Mouse (Mus musculus): ENCODE results near the gene 1700001K19Rik. TPM values are rescaled to one million over a fixed set of nuclear protein-coding genes. Genes with fewer than 3 reads are reported as not detected.
"Not testable (repeated sequence)": the region's sequence is repeated elsewhere in the genome, so short reads cannot be mapped to it uniquely, and the experiment has no call there.

Gene 1700001K19Rik
- not detected in 2 replicates for polyA plus RNA-seq (2012; rRNA removed)

DNA sequence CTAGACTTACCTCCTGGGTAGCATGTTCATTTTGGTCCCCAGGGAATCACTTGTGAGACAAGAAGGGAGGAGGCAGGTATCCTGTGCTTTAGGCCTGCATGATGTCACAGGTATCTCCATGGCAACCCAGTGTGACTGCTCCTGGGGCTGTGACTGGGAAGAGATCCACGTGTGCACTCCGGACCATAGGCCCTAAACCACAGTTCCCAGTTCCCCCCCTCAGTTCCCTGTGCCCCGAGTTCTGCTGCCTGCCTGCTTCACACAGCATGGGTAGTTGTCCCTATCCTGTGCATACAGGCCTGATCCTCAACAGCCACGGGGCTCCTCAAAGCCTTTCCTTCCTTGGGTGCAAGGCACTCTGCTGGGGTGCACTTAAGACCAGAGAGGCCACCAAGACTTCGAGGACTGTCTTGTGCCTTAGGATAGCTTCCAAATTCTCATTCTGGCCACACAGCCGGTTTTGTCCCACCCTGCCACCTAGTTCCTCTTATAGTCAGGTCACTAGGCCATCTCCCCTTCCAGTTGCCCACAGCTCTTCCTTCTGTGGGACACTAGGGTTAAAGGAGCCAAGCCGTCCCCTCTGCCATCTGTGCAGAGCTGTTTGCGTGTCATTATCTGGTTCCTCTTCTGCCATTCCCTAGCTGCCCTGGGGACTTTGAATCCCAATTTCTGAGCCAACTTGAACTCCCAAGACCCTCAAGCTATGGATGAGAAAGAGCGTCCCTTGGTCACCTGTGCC is at the start of gene 1700001K19Rik:
Gene 1700001K19Rik, minus strand, starts transcription at position 59 of the 739 bp plus-strand sequence.
- 73% methylated on average over 9 of the region's 9 CpGs for WGBS
- DNase-seq (ENCODE audit: low read depth, low spot score): no peak

DNA sequence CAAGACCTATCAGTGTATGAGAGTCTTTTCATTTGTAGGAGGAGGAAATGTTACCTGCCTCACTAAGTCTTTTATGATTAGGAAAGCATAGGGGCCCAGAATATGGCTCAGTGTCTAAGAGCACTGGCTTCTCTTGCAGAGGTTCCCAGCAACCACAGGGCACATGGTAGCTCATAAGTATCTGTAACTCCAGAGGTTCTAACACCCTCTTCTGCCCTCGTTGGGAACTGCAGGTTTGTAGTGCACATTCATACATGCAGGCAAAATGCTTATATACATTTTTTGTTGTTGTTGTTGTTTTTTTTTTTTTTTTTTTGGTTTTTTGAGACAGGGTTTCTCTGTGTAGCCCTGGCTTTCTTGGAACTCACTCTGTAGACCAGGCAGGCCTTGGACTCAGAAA is 44.0 kb upstream of the 1700001K19Rik start:
- 39% methylated on average over 1 of the region's 1 CpGs for WGBS

GRCm38 (mm10) chr12:110725489-110725888 is 43.1 kb upstream of the 1700001K19Rik start:
- 44% methylated on average over 5 of the region's 5 CpGs for WGBS
- DNase-seq (ENCODE audit: low read depth, low spot score): no peak

More for the DNA sequence above, 44.0 kb upstream of the 1700001K19Rik start:
- DNase-seq (ENCODE audit: low read depth, low spot score): no peak

DNA sequence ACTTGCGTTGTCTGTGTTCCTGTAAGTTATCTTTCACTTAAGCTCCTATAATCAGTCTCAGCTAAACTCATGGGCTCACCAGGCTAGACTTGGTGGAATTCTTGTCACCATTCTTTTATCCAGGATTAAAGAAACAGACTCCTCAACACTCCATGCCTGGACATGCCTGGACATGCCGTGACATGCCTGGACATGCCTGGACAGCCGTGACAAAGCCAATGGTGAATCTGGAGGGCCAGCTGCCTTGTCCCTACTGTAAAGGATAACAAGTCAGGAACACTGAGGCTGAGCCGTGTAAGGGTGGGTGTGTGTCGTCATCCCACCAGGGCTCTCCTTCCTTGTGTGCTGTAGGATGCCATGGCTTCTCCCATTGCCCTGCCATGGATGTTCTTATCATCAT is 42.6 kb upstream of the 1700001K19Rik start:
- WGBS: 92% methylated on average over 5 of the region's 5 CpGs
- no peak for DNase-seq (ENCODE audit: low read depth, low spot score)

DNA sequence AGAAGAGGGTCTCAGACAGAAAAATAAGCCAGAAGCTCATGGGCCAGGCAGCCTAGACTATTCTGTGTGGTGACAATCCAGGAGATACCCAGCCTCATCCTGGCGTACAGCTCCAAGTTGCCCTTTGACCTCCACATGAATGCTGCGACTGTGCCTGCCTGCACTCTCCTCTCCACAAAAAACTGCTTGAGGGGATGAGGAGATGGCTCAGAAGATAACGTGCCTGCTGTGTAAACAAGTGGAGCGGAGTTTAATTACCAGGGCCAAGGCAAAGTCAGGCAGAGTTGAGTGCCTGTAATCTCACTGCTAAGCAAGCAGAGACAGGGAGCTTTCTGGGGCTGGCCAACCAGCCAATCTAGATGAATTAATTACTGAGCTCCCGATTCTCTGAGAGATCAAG is 33.6 kb upstream of the 1700001K19Rik start:
- DNase-seq (ENCODE audit: low read depth, low spot score): no peak
- WGBS: 13% methylated on average over 5 of the region's 5 CpGs

DNA sequence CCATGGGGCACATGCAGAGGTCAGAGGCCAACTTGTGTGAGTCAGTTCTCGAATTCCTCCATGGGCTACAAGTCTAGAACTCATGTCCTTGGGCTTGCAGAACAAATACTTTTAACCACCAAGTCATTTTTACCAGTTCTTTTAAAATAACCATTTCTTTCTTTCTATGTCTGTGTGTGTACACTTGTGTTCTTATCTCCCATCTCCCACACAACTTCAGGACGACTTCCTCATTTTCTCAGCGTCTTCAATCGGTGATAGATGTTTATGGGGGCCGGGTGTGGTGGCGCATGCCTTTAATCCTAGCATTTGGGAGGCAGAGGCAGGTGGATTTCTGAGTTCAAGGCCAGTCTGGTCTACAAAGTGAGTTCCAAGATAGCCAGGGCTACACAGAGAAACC is 31.8 kb upstream of the 1700001K19Rik start:
- no peak for DNase-seq (ENCODE audit: low read depth, low spot score)
- 75% methylated on average over 6 of the region's 6 CpGs for WGBS

DNA sequence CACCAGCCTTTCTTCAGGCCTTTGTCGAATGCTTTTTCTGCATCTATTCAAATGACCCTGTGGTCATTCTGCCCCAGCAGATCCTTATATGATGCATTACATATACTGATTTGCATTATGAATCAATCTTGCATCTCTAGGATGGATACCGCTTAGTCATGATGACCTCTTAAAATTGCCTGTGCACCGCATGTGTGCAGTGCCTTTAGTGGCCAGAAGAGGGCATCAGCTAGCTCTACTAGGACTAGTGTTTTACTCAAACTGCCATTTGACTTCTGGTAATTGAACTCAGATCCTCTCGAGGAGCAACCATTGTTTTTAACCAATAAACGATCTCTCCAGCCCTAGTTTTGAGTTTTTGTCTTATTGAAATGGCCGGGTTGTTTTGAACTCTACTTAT is 31.4 kb upstream of the 1700001K19Rik start:
- WGBS: 97% methylated on average over 6 of the region's 6 CpGs
- no peak for DNase-seq (ENCODE audit: low read depth, low spot score)

- WGBS: 44% methylated on average over 5 of the region's 5 CpGs
- no peak for DNase-seq (ENCODE audit: low read depth, low spot score)
These were observed 28.9 kb upstream of the 1700001K19Rik start for GRCm38 (mm10) chr12:110711270-110711669.

- 92% methylated on average over 7 of the region's 7 CpGs for WGBS
- DNase-seq (ENCODE audit: low read depth, low spot score): no peak
These were observed 25.0 kb upstream of the 1700001K19Rik start for GRCm38 (mm10) chr12:110707451-110707850.

DNA sequence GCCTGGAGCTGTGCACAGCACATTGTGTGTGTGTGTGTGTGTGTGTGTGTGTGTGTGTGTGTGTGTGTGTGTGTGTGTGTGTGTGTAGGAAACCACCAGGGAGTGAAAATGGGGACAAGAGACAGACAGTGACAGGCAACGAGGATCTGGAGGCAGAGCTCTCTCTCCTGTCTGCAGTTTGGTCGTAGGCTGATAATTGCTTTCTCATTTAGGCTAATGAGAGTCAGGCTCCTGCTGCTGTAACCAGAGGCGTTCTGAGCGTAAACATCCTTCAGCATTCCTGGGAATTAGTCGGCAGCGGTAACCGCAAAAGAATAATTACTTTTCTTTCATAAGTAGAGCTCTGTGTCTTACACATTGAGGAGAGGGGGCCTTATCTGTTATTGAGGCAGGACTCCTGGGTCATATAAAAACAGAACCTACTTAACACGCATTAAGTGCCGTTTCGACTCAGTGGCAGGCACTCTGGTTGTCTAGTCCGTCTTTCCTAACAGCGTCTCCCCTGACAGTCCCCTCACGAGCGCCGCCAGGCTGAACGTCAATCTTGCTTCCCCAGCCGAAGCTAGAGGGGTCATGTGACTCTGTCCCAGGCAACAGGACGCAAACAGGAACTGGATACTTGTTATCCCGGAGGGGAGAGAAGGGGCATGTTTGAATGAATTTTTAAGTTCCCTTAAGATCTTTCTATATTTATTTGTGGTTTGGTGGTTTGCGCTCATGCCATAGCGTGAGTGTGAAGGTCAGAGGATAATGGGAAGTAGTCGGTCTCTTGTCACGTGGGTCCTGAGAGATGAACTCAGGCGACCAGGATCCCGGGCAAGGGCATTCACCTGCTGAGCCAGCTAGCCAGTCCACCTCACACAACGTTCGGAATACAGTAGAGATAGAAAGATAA is 24.2 kb upstream of the 1700001K19Rik start:
- WGBS: 3% methylated on average over 27 of the region's 27 CpGs
- no peak for DNase-seq (ENCODE audit: low read depth, low spot score)

- DNase-seq (ENCODE audit: low read depth, low spot score): not testable (repeated sequence)
- 84% methylated on average over 4 of the region's 4 CpGs for WGBS
These were observed 23.0 kb upstream of the 1700001K19Rik start for GRCm38 (mm10) chr12:110705419-110705818.

- WGBS: 76% methylated on average over 7 of the region's 7 CpGs
These were observed 21.3 kb upstream of the 1700001K19Rik start for GRCm38 (mm10) chr12:110703682-110704081.

GRCm38 (mm10) chr12:110703008-110703471 is 20.6 kb upstream of the 1700001K19Rik start:
- no peak for DNase-seq (ENCODE audit: low read depth, low spot score)
- WGBS: 21% methylated on average over 8 of the region's 8 CpGs

More at GRCm38 (mm10) chr12:110703682-110704081, 21.3 kb upstream of the 1700001K19Rik start:
- no peak for DNase-seq (ENCODE audit: low read depth, low spot score)

GRCm38 (mm10) chr12:110702556-110702955 is 20.1 kb upstream of the 1700001K19Rik start, which contains the start of gene Hsp90aa1:
Gene Hsp90aa1, minus strand, starts transcription at chr12:110702728.
- no peak for DNase-seq (ENCODE audit: low read depth, low spot score)
- WGBS: 41% methylated on average over 4 of the region's 4 CpGs

DNA sequence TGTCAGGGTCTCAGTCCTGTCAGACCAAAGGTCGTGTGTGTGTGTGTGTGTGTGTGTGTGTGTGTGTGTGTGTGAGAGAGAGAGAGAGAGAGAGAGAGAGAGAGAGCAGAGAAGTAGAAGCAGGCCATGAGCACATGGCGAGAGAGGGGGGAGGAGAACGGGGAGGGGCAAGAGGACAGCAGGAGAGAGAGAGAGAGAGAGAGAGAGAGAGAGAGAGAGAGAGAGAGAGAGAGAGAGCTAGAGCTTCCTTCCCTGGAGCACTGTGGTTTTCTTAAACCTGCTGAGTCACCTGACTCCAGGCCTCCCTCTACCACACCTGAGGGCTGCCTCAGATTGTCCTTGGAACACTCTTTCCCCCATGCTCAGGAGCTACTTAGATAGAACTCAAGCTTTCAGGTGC is 18.9 kb upstream of the 1700001K19Rik start:
- not testable (repeated sequence) for DNase-seq (ENCODE audit: low read depth, low spot score)
- WGBS: 38% methylated on average over 2 of the region's 3 CpGs

DNA sequence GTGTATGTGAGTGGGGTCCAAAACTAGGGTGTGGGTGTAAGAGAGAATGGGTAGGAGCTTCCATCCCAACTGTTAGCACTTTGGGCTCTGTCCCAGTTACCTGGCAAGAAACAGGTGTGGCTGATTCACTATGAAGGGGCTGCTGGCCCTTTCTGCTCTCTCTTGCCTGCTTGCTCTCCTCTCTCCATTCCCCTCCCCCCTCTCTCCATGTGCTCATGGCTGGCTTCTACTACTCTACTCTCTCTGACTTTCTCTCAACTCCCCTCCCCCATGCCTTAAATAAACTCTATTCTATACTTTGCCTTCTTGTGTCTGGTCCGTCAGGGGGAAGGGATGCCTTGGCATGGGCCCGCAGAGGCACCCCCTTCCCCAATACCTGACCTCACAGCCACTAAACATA is 18.3 kb upstream of the 1700001K19Rik start:
- DNase-seq (ENCODE audit: low read depth, low spot score): no peak
- 76% methylated on average over 2 of the region's 2 CpGs for WGBS

- WGBS: 33% methylated on average over 2 of the region's 2 CpGs
- no peak for DNase-seq (ENCODE audit: low read depth, low spot score)
These were observed 16.7 kb upstream of the 1700001K19Rik start for GRCm38 (mm10) chr12:110699171-110699547.

GRCm38 (mm10) chr12:110698523-110699170 is 16.2 kb upstream of the 1700001K19Rik start:
- WGBS: 73% methylated on average over 15 of the region's 15 CpGs
- no peak for DNase-seq (ENCODE audit: low read depth, low spot score)

DNA sequence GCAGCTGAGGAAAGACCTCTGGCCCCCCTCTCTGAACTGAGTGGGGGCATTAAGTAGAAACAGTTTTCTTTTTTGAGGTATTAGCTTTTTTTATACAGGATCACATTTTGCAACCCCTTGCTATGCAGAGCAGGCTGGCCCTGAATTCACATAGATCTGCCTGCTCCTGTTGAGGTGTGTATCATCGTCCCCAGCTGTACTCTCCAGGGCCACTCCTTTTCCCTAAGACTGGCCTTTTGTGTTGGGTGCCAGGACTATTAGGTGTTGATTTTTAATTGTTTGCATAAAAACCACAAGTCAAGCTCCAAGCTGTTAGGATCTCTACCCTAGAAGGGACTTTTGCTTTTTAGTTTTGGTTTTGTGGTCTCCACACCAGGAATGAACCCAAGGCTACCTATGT is 15.7 kb upstream of the 1700001K19Rik start:
- no peak for DNase-seq (ENCODE audit: low read depth, low spot score)
- 53% methylated on average over 1 of the region's 1 CpGs for WGBS

DNA sequence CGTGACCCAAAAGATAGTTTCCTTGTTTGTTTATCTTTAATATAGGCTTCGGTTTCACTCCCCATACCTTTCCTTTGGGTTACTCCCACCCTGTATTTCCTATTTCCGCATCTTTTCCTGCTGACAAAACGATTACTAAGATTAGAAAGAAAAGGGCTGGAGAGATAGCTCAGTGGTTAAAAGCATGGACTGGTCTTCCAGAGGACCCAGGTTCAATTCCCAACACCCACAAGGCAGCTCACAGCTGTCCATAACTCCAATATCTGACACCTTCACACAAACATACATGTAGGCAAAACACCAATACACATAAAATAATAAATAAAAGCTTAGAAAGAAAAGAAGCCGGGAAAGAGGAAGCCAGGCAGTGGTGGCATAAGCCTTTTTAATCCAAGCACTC is 15.0 kb upstream of the 1700001K19Rik start:
- 63% methylated on average over 5 of the region's 5 CpGs for WGBS

More for the DNA sequence above, 15.0 kb upstream of the 1700001K19Rik start:
- no peak for DNase-seq (ENCODE audit: low read depth, low spot score)
